Mouse (Mus musculus): ENCODE measurements around the gene Pold1.

DNA sequence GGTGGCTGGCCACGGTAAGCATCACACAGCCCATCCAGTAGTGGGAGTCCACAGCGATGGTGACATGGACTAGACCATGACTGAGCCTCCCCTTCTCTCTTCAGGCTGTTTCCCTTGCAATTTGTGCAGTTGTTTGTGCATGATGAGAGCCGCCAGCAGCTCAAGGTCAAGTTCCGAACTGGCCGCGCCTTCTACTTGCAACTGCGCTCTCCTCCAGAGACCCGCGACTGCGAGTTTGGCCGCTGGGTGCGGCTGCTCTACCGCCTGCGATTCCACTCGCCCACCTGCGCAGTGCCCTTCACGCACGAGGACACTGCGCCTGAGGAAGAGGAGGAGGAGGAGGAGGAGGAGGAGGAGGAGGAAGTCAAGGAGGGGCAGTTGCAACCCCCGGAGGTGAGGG lies 48.6 kb downstream of the Pold1 start:
- TF ChIP-seq CTCF (IDR thresholded peaks at IDR 0.05; ENCODE audit: low read depth, low read length) (no peak), TAL1 (conservative IDR thresholded peaks at IDR 0.05; ENCODE audit: low read depth, low read length) (no peak)
